Mouse (Mus musculus) liver, adult 2 months (tissue): ENCODE measurements around the gene Fgfr2. TPM values are rescaled to one million over a fixed set of nuclear protein-coding genes. Genes with fewer than 3 reads are reported as not detected.
"Not testable (repeated sequence)": the region's sequence is repeated elsewhere in the genome, so short reads cannot be mapped to it uniquely, and the experiment has no call there.

Experiments
- DNase-seq: peaks from one replicate; pipeline ENCODE4 v3.0.0-alpha.2; 2011; ENCODE audit warnings: low read depth, low spot score; ENCODE audit errors: extremely low read depth
- H3K27ac ChIP-seq: fragments of 200-500 bp; replicated peaks from 2 replicates; pipeline ENCODE4 v1.5.1; 2012; ENCODE audit warnings: low read depth, mild to moderate bottlenecking, control low read depth, inconsistent platforms, low read length; ENCODE audit not compliant: insufficient read depth
- H3K27me3 ChIP-seq: fragments of 200-500 bp; 2 replicates; pipeline ENCODE4 v1.6.1; 2012; ENCODE audit warnings: mild to moderate bottlenecking, moderate library complexity, low read length, inconsistent platforms; ENCODE audit not compliant: control insufficient read depth, insufficient read depth
- H3K36me3 ChIP-seq: fragments of 200-500 bp; 2 replicates; pipeline ENCODE4 v1.6.1; 2012; ENCODE audit warnings: low read length, inconsistent platforms; ENCODE audit not compliant: control insufficient read depth, insufficient read depth
- H3K4me1 ChIP-seq: fragments of 200-500 bp; 2 replicates; pipeline ENCODE4 v1.6.1; 2011; ENCODE audit warnings: low read length; ENCODE audit not compliant: control insufficient read depth, insufficient read depth
- H3K4me3 ChIP-seq: fragments of 200-500 bp; 2 replicates; pipeline ENCODE4 v1.5.1; 2011; ENCODE audit warnings: low read depth, mild to moderate bottlenecking, control low read depth, low read length, moderate library complexity; ENCODE audit not compliant: insufficient read depth
- H3K79me2 ChIP-seq: fragments of 200-500 bp; 2 replicates; pipeline ENCODE4 v1.6.1; 2012; ENCODE audit warnings: inconsistent platforms, mild to moderate bottlenecking, low read length, moderate library complexity; ENCODE audit not compliant: control insufficient read depth, insufficient read depth
- H3K9ac ChIP-seq: fragments of 200-500 bp; 2 replicates; pipeline ENCODE4 v1.6.1; 2012; ENCODE audit warnings: low read depth, mild to moderate bottlenecking, control low read depth, inconsistent platforms, low read length
- CTCF ChIP-seq: fragments of 200-500 bp; IDR thresholded peaks from 2 replicates; pipeline ENCODE4 v1.5.1; 2011; ENCODE audit warnings: low read depth, low read length, control low read depth
- POLR2A ChIP-seq: fragments of 200-500 bp; IDR thresholded peaks from 2 replicates; pipeline ENCODE4 v1.6.1; 2011; ENCODE audit warnings: low read length, control low read depth; ENCODE audit not compliant: insufficient read depth; ENCODE audit errors: extremely low read depth
- WGBS: fragments of 180-500 bp; shearing (Covaris S2); methylation state at CpG from one replicate; pipeline ENCODE4 v1.1.7; 2018; 5-methylcytosine and 5-hydroxymethylcytosine counted together
- polyA plus RNA-seq: library from polyadenylated mRNA; depleted of rRNA; stranded (reverse); fragments of >200 nt; gene quantifications from 2 replicates; pipeline ENCODE4 v1.2.3, GENCODE M21; 2012
- total RNA-seq: library from RNA; depleted of rRNA; stranded (reverse); fragments of >200 nt; gene quantifications from 2 replicates; pipeline ENCODE4 v1.2.3, GENCODE M21; 2014

The Fgfr2 gene
- total and polyA plus RNA-seq, 2 experiments, result 16.7 to 35.2 TPM

GRCm38 (mm10) chr7:130593375-130594239, 2529.5 kb downstream of the Fgfr2 start:
- peak overlapping the region; percentile 50; the same call in 1 of the 2 replicates for H3K27ac ChIP-seq
- WGBS, result 36% methylated on average over 9 of the region's 11 CpGs
- not testable (repeated sequence) for H3K4me1 ChIP-seq

GRCm38 (mm10) chr7:130592975-130593374, 2530.2 kb downstream of the Fgfr2 start:
- H3K79me2 ChIP-seq, H3K27ac ChIP-seq, H3K4me1 ChIP-seq, H3K27me3 ChIP-seq, DNase-seq, H3K4me3 ChIP-seq, H3K9ac ChIP-seq, H3K36me3 ChIP-seq: not testable (repeated sequence)
- WGBS, result no CpG with 5 or more reads among the region's 11 CpGs

More at GRCm38 (mm10) chr7:130593375-130594239, 2529.5 kb downstream of the Fgfr2 start:
- not testable (repeated sequence) for H3K36me3 ChIP-seq, H3K27me3 ChIP-seq, H3K9ac ChIP-seq, H3K4me3 ChIP-seq
- peak; percentile 54 for DNase-seq
- H3K79me2 ChIP-seq, result peaks cover 15% of the 10 kb centered on the region; the same call in 1 of the 2 replicates

- DNase-seq, result peak; percentile 50
- 40% methylated on average over 8 of the region's 8 CpGs for WGBS
- no peak overlapping the region for H3K4me3 ChIP-seq
- no peaks in the 10 kb centered on the region for H3K36me3 ChIP-seq
- TF ChIP-seq CTCF, result no peak
- no peak for TF ChIP-seq POLR2A
- no peaks in the 10 kb centered on the region for H3K79me2 ChIP-seq
- H3K27me3 ChIP-seq, result no peaks in the 10 kb centered on the region
- peaks cover 4% of the 10 kb centered on the region for H3K4me1 ChIP-seq
- no peak overlapping the region; the same call in 1 of the 2 replicates for H3K9ac ChIP-seq
- peak overlapping the region; percentile 81 for H3K27ac ChIP-seq
These were observed 2532.2 kb downstream of the Fgfr2 start for GRCm38 (mm10) chr7:130590845-130591437.

- Histone ChIP-seq H3K4me3 (no peak overlapping the region), H3K4me1 (peaks cover 4% of the 10 kb centered on the region), H3K27ac (no peak overlapping the region), H3K36me3 (no peaks in the 10 kb centered on the region), H3K9ac (no peak overlapping the region), H3K27me3 (no peaks in the 10 kb centered on the region), H3K79me2 (no peaks in the 10 kb centered on the region)
- TF ChIP-seq CTCF, result no peak
- TF ChIP-seq POLR2A, result no peak
- no peak for DNase-seq
- WGBS, result 85% methylated on average over 13 of the region's 13 CpGs
These were observed 2532.9 kb downstream of the Fgfr2 start for GRCm38 (mm10) chr7:130590081-130590828.

GRCm38 (mm10) chr7:130586521-130587072, 2536.6 kb downstream of the Fgfr2 start:
- Histone ChIP-seq H3K4me3 (no peak overlapping the region), H3K27ac (no peak overlapping the region), H3K36me3 (no peaks in the 10 kb centered on the region), H3K4me1 (peaks cover 4% of the 10 kb centered on the region), H3K9ac (no peak overlapping the region), H3K79me2 (no peaks in the 10 kb centered on the region), H3K27me3 (no peaks in the 10 kb centered on the region)
- TF ChIP-seq CTCF, result no peak
- TF ChIP-seq POLR2A, result no peak
- DNase-seq, result peak; percentile 21
- 82% methylated on average over 2 of the region's 2 CpGs for WGBS
